ENCODE assay signal across 8 mouse cellular contexts in the genomic region with DNA sequence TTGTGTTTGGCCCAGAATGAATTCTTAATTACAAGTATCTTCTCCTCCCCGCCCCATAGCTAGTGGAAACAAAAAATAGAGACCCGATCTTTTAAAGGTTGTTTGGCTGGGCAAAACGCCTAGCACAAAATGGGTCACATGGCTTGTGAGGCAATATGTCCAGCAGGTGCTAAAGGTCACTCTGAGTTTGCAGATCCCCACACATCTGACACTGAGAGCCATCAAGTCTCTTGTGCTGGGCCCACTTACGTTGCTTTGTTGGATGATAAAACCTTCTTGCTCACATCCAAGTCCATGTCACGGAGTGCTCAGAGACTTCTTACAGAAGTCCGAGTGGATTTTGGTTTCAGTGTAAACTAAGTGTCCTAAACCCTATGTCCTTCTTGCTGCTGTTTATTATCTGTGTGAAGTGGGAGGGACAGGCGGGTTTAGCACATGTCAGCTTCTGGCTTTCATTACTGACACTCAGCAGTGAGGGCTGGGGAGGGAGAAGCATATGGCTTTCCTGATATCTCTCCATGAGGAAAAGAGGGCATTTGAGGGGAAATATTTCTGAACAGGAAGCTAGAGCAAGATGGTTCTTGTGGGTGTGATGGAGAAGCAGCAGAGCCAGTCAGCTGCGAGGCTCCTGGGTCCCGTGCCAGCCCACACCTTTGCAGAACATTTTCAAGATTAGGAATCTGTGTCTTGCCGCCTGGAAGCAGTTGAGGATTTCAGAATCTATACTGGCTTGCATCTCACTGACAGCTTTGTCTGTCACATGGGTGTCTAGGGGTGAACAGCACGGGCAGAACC.
A peak's percentile ranks its signal among the peaks of the same experiment; 100 is the strongest.
DNase-seq lines count a peak whose midpoint lies in the region; ATAC-seq and TF ChIP-seq lines count a peak whose summit lies in the region.

No protein-coding gene starts in this region.

- H3K27ac ChIP-seq in layer of hippocampus, adult 2 months: peak overlapping the region; percentile 81
- peak overlapping the region; percentile 6; the same call in 1 of the 2 replicates for H3K27ac ChIP-seq in lung, embryonic 16.5 days (ENCODE audit: low read length)

- no peak overlapping the region for H3K4me3 ChIP-seq in layer of hippocampus, adult 2 months
- H3K4me3 ChIP-seq in lung, embryonic 16.5 days (ENCODE audit: low read length): no peak overlapping the region

- TF ChIP-seq CTCF in layer of hippocampus, adult 2 months (conservative IDR thresholded peaks at IDR 0.05): no peak

- DNase-seq in adrenal gland, postnatal 25 days: peak; percentile 17
- DNase-seq in cerebellum, adult 18-20 months: peak; percentile 82 to 83
- DNase-seq in heart, adult 18-20 months: peak; percentile 86 to 88
- DNase-seq in layer of hippocampus, adult 2 months (ENCODE audit: low spot score in 2 of 2): peak; percentile 62 to 77
- no peak for DNase-seq in thymus, postnatal 4 days

- WGBS in lung, embryonic 16.5 days: 33% methylated on average over 11 of the region's 11 CpGs

- peaks cover 4% of the 10 kb centered on the region; the same call in 1 of the 2 replicates for H3K4me1 ChIP-seq in lung, embryonic 16.5 days (replicated peaks; ENCODE audit: control insufficient read depth, insufficient read depth, low read length)

- H3K9ac ChIP-seq in lung, embryonic 16.5 days (ENCODE audit: low read length): no peak overlapping the region

- peak; percentile 93 for ATAC-seq in lung, embryonic 16.5 days (ENCODE audit: low read depth)
- ATAC-seq in CD4-positive, CD25-positive, alpha-beta regulatory T cell, adult 4 months: no peak
- no peak for ATAC-seq in inflammation-experienced regulatory T-cells, adult 6 months

- no peak overlapping the region for H3K4me2 ChIP-seq in lung, embryonic 16.5 days (ENCODE audit: low read depth, low read length)

- H3K9me3 ChIP-seq in lung, embryonic 16.5 days (ENCODE audit: control insufficient read depth, low read length): no peaks in the 10 kb centered on the region

- H3K27me3 ChIP-seq in lung, embryonic 16.5 days (ENCODE audit: control insufficient read depth, insufficient read depth, low read depth, low read length): no peaks in the 10 kb centered on the region

- no peaks in the 10 kb centered on the region for H3K36me3 ChIP-seq in lung, embryonic 16.5 days (ENCODE audit: control insufficient read depth, insufficient read depth, low read length)
